Mouse (Mus musculus) heart, adult 18-20 months (tissue): ENCODE results near the gene Vmn2r107. TPM values are rescaled to one million over a fixed set of nuclear protein-coding genes. Genes with fewer than 3 reads are reported as not detected.

ENCODE experiments used
- DNase-seq, 2 experiments: peaks; one replicate each; pipeline ENCODE4 v3.0.0; 2021 to 2022; ENCODE audit warnings: mixed read lengths in 1 of 2
- long read RNA-seq, 2 experiments: library from polyadenylated mRNA; stranded (forward); transcript quantifications; one replicate each; pipeline ENCODE4 v2.0.0; 2021
- total RNA-seq, 2 experiments: library from RNA; stranded (reverse); gene quantifications; 2 replicates each; pipeline ENCODE4 v1.2.3; 2021

Gene Vmn2r107
- total RNA-seq: not detected
- long read RNA-seq, experiment 1: 0 reads
- long read RNA-seq, experiment 2: 0 reads

DNA sequence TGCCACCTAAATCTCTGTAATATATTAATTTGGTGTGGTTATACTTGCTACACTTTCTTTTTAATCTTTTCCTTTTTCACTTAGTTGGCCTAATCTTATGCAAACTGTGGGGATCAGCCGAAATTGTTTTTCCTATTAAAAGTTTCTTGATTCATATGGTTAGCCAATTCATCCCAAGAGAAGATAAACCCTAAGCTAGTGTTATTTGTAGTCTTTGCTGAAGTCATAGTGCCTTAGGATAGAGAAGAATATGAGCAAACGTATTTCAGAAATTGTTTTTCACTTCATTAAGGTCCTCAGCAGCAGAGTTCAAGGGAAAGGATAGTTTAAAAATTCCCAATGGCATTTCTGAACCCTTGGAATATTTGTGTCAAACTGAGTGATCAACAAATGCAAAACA is at the start of gene Vmn2r107:
Gene Vmn2r107, plus strand, starts transcription at position 301 of the 400 bp plus-strand sequence.
- DNase-seq: no peak

DNA sequence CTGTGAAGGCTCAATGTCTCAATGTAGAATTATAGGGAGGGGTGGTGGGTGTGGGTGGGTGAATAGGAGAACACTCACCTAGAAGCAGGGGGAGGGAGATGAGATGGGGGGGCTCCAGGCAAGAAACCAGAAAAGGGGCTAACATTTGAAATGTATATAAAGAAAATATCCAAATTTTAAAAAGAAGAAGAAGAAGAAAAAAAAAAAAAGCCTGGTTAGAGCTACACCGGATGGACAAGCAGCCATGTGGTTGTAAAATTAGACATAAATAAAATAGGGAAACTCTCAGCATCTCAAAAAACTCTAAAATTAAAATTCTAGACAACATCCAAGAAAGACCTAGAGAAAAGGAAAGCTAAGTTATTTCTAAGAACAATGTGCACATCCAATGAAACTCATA is 39.3 kb upstream of the Vmn2r107 start:
- DNase-seq: no peak

DNA sequence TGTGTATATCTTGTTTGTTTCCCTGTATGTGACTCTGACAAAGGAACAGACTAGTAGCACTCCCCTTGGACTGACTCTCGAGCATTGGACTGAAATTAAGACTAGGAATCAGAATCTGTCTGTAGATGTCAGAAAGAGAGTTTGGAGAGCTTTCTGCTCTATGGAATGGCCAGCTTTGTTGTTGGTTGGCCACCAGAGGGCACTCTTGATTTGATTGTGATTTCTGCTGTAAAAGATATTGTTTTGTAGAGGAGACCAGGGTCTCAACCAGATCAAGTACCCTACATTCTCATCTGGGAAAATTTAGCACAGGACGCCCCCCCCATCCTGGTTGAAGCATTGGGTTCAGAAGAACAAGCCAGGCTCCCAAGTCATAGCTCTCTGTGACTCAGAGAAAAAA is 54.1 kb downstream of the Vmn2r107 start:
- DNase-seq: no peak

DNA sequence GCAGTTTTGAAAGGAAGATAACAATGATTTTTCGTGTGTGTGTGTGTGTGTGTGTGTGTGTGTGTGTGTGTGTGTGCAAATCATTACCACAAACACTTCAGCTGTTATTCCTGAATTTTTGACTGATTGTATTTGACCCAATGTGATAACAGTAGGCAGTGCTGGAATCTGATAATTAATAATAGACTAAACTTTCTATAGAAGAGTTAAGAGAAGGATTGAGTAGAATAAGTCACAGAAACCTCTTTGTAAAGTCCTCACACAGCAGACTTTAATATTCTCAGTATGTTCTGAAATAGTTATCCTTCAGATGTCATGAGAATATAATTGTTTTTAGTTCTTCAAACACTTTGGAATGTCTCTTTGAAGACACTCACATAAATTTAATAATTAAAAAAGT is 68.8 kb downstream of the Vmn2r107 start, which contains the start of gene Vmn1r224:
Gene Vmn1r224, plus strand, starts transcription at position 301 of the 400 bp plus-strand sequence.
- no peak for DNase-seq

Other genes with a start within 250 kb of the Vmn2r107 start
- gene Fpr-rs7, start 231.0 kb upstream of the Vmn2r107 start, total RNA-seq: not detected
- gene Fpr-rs6, start 162.1 kb upstream of the Vmn2r107 start, total RNA-seq: not detected
- not detected for gene Vmn2r105, start 110.2 kb upstream of the Vmn2r107 start, total RNA-seq
- gene Vmn2r106, start 59.7 kb upstream of the Vmn2r107 start, total RNA-seq: not detected
- gene Vmn1r224, start 68.9 kb downstream of the Vmn2r107 start, total RNA-seq: not detected
- gene Vmn2r108, start 136.1 kb downstream of the Vmn2r107 start, total RNA-seq: not detected
- gene Vmn1r225, start 152.9 kb downstream of the Vmn2r107 start, total RNA-seq: not detected
- not detected for gene Vmn2r109, start 219.5 kb downstream of the Vmn2r107 start, total RNA-seq